Mouse (Mus musculus): ENCODE measurements around the gene Gm14214. TPM values are rescaled to one million over a fixed set of nuclear protein-coding genes. Genes with fewer than 3 reads are reported as not detected.

The Gm14214 gene
- polyA plus RNA-seq, 1 experiment from 2014 or later = not detected

GRCm38 (mm10) chr2:154764828-154765497 is 4.9 kb downstream of the Gm14214 start:
- Histone ChIP-seq H3K4me1 (replicated peaks) (no peaks in the 10 kb centered on the region), H3K27me3 (ENCODE audit: insufficient read depth, poor library complexity, severe bottlenecking) (no peaks in the 10 kb centered on the region), H3K9me3 (0 out of 2 replicates have a peak, but pooled peaks cover 6% of the 10 kb centered on the region), H3K27ac (no peak overlapping the region), H3K36me3 (no peaks in the 10 kb centered on the region), H3K4me3 (no peak overlapping the region)
- WGBS = 81% methylated on average over 9 of the region's 9 CpGs
- no peak for DNase-seq (ENCODE audit: low spot score)

- H3K9me3 ChIP-seq = 0 out of 2 replicates have a peak, but pooled peaks cover 6% of the 10 kb centered on the region
- no peak for DNase-seq (ENCODE audit: low spot score)
- H3K36me3 ChIP-seq = no peaks in the 10 kb centered on the region
- no peaks in the 10 kb centered on the region for H3K27me3 ChIP-seq (ENCODE audit: insufficient read depth, poor library complexity, severe bottlenecking)
- no peak overlapping the region for H3K27ac ChIP-seq
- WGBS = 90% methylated on average over 3 of the region's 3 CpGs
- no peak overlapping the region for H3K4me3 ChIP-seq
- no peaks in the 10 kb centered on the region for H3K4me1 ChIP-seq (replicated peaks)
Observed at GRCm38 (mm10) chr2:154763226-154763625, 6.6 kb downstream of the Gm14214 start.

- no peaks in the 10 kb centered on the region for H3K4me1 ChIP-seq (replicated peaks)
- H3K9me3 ChIP-seq = 0 out of 2 replicates have a peak, but pooled peaks cover 6% of the 10 kb centered on the region
- no peak overlapping the region for H3K4me3 ChIP-seq
- H3K36me3 ChIP-seq = no peaks in the 10 kb centered on the region
- 97% methylated on average over 1 of the region's 1 CpGs for WGBS
- DNase-seq (ENCODE audit: low spot score) = no peak
- no peaks in the 10 kb centered on the region for H3K27me3 ChIP-seq (ENCODE audit: insufficient read depth, poor library complexity, severe bottlenecking)
- no peak overlapping the region for H3K27ac ChIP-seq
Observed at GRCm38 (mm10) chr2:154758454-154758853, 11.4 kb downstream of the Gm14214 start.

- no peak for DNase-seq (ENCODE audit: low spot score)
- no peak overlapping the region for H3K27ac ChIP-seq
- H3K4me1 ChIP-seq (replicated peaks) = no peaks in the 10 kb centered on the region
- WGBS = 90% methylated on average over 5 of the region's 5 CpGs
- H3K9me3 ChIP-seq = 0 out of 2 replicates have a peak, but pooled peaks cover 6% of the 10 kb centered on the region
- no peaks in the 10 kb centered on the region for H3K27me3 ChIP-seq (ENCODE audit: insufficient read depth, poor library complexity, severe bottlenecking)
- no peak overlapping the region for H3K4me3 ChIP-seq
- no peaks in the 10 kb centered on the region for H3K36me3 ChIP-seq
Observed at GRCm38 (mm10) chr2:154757691-154758090, 12.1 kb downstream of the Gm14214 start.

- Histone ChIP-seq H3K27me3 (ENCODE audit: insufficient read depth, poor library complexity, severe bottlenecking) (no peaks in the 10 kb centered on the region), H3K4me3 (no peak overlapping the region), H3K9me3 (0 out of 2 replicates have a peak, but pooled peaks cover 3% of the 10 kb centered on the region), H3K36me3 (no peaks in the 10 kb centered on the region), H3K27ac (no peak overlapping the region), H3K4me1 (replicated peaks) (peaks cover 3% of the 10 kb centered on the region)
- no peak for DNase-seq (ENCODE audit: low spot score)
- 56% methylated on average over 6 of the region's 6 CpGs for WGBS
Observed at GRCm38 (mm10) chr2:154755791-154756190, 14.0 kb downstream of the Gm14214 start.

GRCm38 (mm10) chr2:154754068-154754560 is 15.7 kb downstream of the Gm14214 start:
- peaks cover 9% of the 10 kb centered on the region for H3K4me1 ChIP-seq (replicated peaks)
- H3K27ac ChIP-seq = no peak overlapping the region
- no peak overlapping the region for H3K4me3 ChIP-seq
- DNase-seq (ENCODE audit: low spot score) = no peak
- H3K9me3 ChIP-seq = no peaks in the 10 kb centered on the region
- H3K27me3 ChIP-seq (ENCODE audit: insufficient read depth, poor library complexity, severe bottlenecking) = no peaks in the 10 kb centered on the region
- WGBS = 88% methylated on average over 2 of the region's 2 CpGs
- no peaks in the 10 kb centered on the region for H3K36me3 ChIP-seq

GRCm38 (mm10) chr2:154751924-154752323 is 17.9 kb downstream of the Gm14214 start:
- Histone ChIP-seq H3K36me3 (no peaks in the 10 kb centered on the region), H3K4me3 (no peak overlapping the region), H3K9me3 (no peaks in the 10 kb centered on the region), H3K27me3 (ENCODE audit: insufficient read depth, poor library complexity, severe bottlenecking) (no peaks in the 10 kb centered on the region), H3K4me1 (replicated peaks) (peaks cover 9% of the 10 kb centered on the region), H3K27ac (no peak overlapping the region)
- no peak for DNase-seq (ENCODE audit: low spot score)
- WGBS = 57% methylated on average over 8 of the region's 8 CpGs

GRCm38 (mm10) chr2:154749046-154750036 is 20.5 kb downstream of the Gm14214 start:
- 67% methylated on average over 23 of the region's 23 CpGs for WGBS
- Histone ChIP-seq H3K36me3 (no peaks in the 10 kb centered on the region), H3K4me3 (no peak overlapping the region), H3K27me3 (ENCODE audit: insufficient read depth, poor library complexity, severe bottlenecking) (no peaks in the 10 kb centered on the region), H3K4me1 (replicated peaks) (peaks cover 9% of the 10 kb centered on the region), H3K27ac (no peak overlapping the region), H3K9me3 (no peaks in the 10 kb centered on the region)
- DNase-seq (ENCODE audit: low spot score) = no peak

- no peaks in the 10 kb centered on the region for H3K36me3 ChIP-seq
- no peak overlapping the region for H3K4me3 ChIP-seq
- no peak overlapping the region for H3K27ac ChIP-seq
- H3K27me3 ChIP-seq (ENCODE audit: insufficient read depth, poor library complexity, severe bottlenecking) = no peaks in the 10 kb centered on the region
- 93% methylated on average over 2 of the region's 2 CpGs for WGBS
- H3K4me1 ChIP-seq (replicated peaks) = peaks cover 16% of the 10 kb centered on the region
- DNase-seq (ENCODE audit: low spot score) = no peak
- no peaks in the 10 kb centered on the region for H3K9me3 ChIP-seq
Observed at GRCm38 (mm10) chr2:154748383-154748782, 21.4 kb downstream of the Gm14214 start.

GRCm38 (mm10) chr2:154743915-154744314 is 25.9 kb downstream of the Gm14214 start:
- Histone ChIP-seq H3K9me3 (no peaks in the 10 kb centered on the region), H3K4me3 (no peak overlapping the region), H3K4me1 (replicated peaks) (peaks cover 14% of the 10 kb centered on the region), H3K27ac (no peak overlapping the region), H3K27me3 (ENCODE audit: insufficient read depth, poor library complexity, severe bottlenecking) (no peaks in the 10 kb centered on the region; the same call in 1 of the 2 replicates), H3K36me3 (no peaks in the 10 kb centered on the region)
- DNase-seq (ENCODE audit: low spot score) = no peak
- 66% methylated on average over 4 of the region's 4 CpGs for WGBS

GRCm38 (mm10) chr2:154742911-154743819 is 26.7 kb downstream of the Gm14214 start:
- H3K4me3 ChIP-seq = no peak overlapping the region
- peaks cover 14% of the 10 kb centered on the region for H3K4me1 ChIP-seq (replicated peaks)
- no peaks in the 10 kb centered on the region for H3K36me3 ChIP-seq
- H3K27ac ChIP-seq = no peak overlapping the region
- H3K9me3 ChIP-seq = no peaks in the 10 kb centered on the region
- no peaks in the 10 kb centered on the region; the same call in 1 of the 2 replicates for H3K27me3 ChIP-seq (ENCODE audit: insufficient read depth, poor library complexity, severe bottlenecking)
- WGBS = 64% methylated on average over 10 of the region's 10 CpGs
- no peak for DNase-seq (ENCODE audit: low spot score)

GRCm38 (mm10) chr2:154738621-154739020 is 31.2 kb downstream of the Gm14214 start:
- Histone ChIP-seq H3K4me1 (replicated peaks) (peaks cover 9% of the 10 kb centered on the region), H3K36me3 (no peaks in the 10 kb centered on the region)

More at GRCm38 (mm10) chr2:154738621-154739020, 31.2 kb downstream of the Gm14214 start:
- H3K27ac ChIP-seq = no peak overlapping the region
- 91% methylated on average over 5 of the region's 5 CpGs for WGBS
- H3K9me3 ChIP-seq = no peaks in the 10 kb centered on the region
- no peaks in the 10 kb centered on the region; the same call in 1 of the 2 replicates for H3K27me3 ChIP-seq (ENCODE audit: insufficient read depth, poor library complexity, severe bottlenecking)
- no peak overlapping the region for H3K4me3 ChIP-seq
- no peak for DNase-seq (ENCODE audit: low spot score)
